Mouse (Mus musculus) ES-Bruce4 (cell line): Measurements from ENCODE around the gene Zfp36l1.

Experiments
- CTCF ChIP-seq: IDR thresholded peaks from one replicate; pipeline ENCODE4 v1.8.1; 2011; ENCODE audit warnings: low read depth, low read length
- POLR2A ChIP-seq: IDR thresholded peaks from one replicate; pipeline ENCODE4 v1.8.1; 2011; ENCODE audit warnings: low read length; ENCODE audit not compliant: insufficient read depth

DNA sequence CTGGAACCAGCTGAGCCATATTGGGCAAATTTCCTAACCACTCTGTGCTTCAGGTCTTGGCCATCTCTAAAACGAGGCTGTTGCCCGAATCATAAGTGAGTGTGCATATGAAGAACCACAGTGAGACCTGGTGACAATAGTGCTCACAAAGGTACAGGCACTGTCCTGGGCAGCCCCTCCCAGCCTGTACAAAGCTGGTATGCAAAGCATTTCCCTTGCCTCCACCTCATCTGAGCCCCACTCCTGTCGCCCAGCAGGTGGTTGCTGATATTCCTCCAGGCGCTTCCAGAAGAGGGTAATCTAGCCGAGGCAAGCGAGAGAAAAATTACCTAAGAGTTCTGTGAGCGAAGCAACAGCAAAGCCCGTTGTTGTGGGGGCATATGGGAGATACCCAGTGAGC is 21.7 kb downstream of the Zfp36l1 start:
- TF ChIP-seq CTCF (no peak), POLR2A (no peak)
